Mouse (Mus musculus) stomach, postnatal 0 days (tissue): ENCODE data around the gene Mecom. TPM values are rescaled to one million over a fixed set of nuclear protein-coding genes. Genes with fewer than 3 reads are reported as not detected.

Experiments
- ATAC-seq: fragments of 200-750 bp; cut with Nextera tagmentation; 2 replicates; pipeline ENCODE4 v1.8.0; 2017; ENCODE audit not compliant: low FRiP score, low TSS enrichment
- DNase-seq: peaks from one replicate; pipeline ENCODE4 v3.0.0-alpha.2; 2016; ENCODE audit warnings: low spot score
- H3K27ac ChIP-seq: fragments of 300-500 bp; sonication (generic); replicated peaks from 2 replicates; pipeline ENCODE4 v1.5.1; 2014; ENCODE audit warnings: mild to moderate bottlenecking, control low read depth
- H3K27me3 ChIP-seq: fragments of 300-500 bp; sonication (generic); 2 replicates; pipeline ENCODE4 v1.6.1; 2014; ENCODE audit warnings: low read length; ENCODE audit not compliant: control insufficient read depth, insufficient read depth
- H3K36me3 ChIP-seq: fragments of 300-500 bp; sonication (generic); 2 replicates; pipeline ENCODE4 v1.6.1; 2014; ENCODE audit warnings: low read length, mixed read lengths; ENCODE audit not compliant: control insufficient read depth, insufficient read depth
- H3K4me1 ChIP-seq: fragments of 300-500 bp; sonication (generic); replicated peaks from 2 replicates; pipeline ENCODE4 v1.6.1; 2014; ENCODE audit warnings: antibody characterized with exemption; ENCODE audit not compliant: control insufficient read depth, insufficient read depth
- H3K4me2 ChIP-seq: fragments of 300-500 bp; sonication (generic); replicated peaks from 2 replicates; pipeline ENCODE4 v1.6.1; 2014; ENCODE audit warnings: low read depth, mild to moderate bottlenecking, control low read depth, moderate library complexity
- H3K4me3 ChIP-seq: fragments of 300-500 bp; sonication (generic); 2 replicates; pipeline ENCODE4 v1.5.1; 2014; ENCODE audit warnings: low read depth, low read length, control low read depth
- H3K9ac ChIP-seq: fragments of 300-500 bp; sonication (generic); 2 replicates; pipeline ENCODE4 v1.6.1; 2014; ENCODE audit warnings: mild to moderate bottlenecking, low read length, control low read depth, mixed read lengths
- H3K9me3 ChIP-seq: fragments of 300-500 bp; sonication (generic); 2 replicates; pipeline ENCODE4 v1.6.1; 2016; ENCODE audit warnings: low read length; ENCODE audit not compliant: control insufficient read depth
- CTCF ChIP-seq: IDR thresholded peaks from 2 replicates; pipeline ENCODE4 v1.5.1; 2016; ENCODE audit warnings: antibody characterized with exemption, low read depth, mild to moderate bottlenecking, moderate library complexity
- EP300 ChIP-seq: optimal IDR thresholded peaks from 2 replicates; pipeline ENCODE3; 2016; ENCODE audit warnings: antibody characterized with exemption
- WGBS: fragments of 180-500 bp; shearing (Covaris S2); extraction: QIAGEN DNeasy Blood & Tissue Kit; methylation state at CpG from one replicate; pipeline ENCODE4 v1.1.7; 2014; 5-methylcytosine and 5-hydroxymethylcytosine counted together
- polyA plus RNA-seq: library from polyadenylated mRNA; unstranded; fragments of >200 nt; fragmentation: Nextera tagmentation; extraction: Ambion mirVana; gene quantifications from 2 replicates; pipeline ENCODE4 v1.2.1, GENCODE M21; 2015

Gene Mecom
- polyA plus RNA-seq, 1 experiment from 2014 or later, result 25.7 TPM

GRCm38 (mm10) chr3:30173812-30174211, 374.0 kb downstream of the Mecom start:
- no peak for DNase-seq
- Histone ChIP-seq H3K27ac (no peak overlapping the region), H3K9ac (no peak overlapping the region), H3K4me3 (no peak overlapping the region), H3K27me3 (no peaks in the 10 kb centered on the region), H3K9me3 (no peaks in the 10 kb centered on the region), H3K36me3 (no peaks in the 10 kb centered on the region), H3K4me2 (no peak overlapping the region), H3K4me1 (no peaks in the 10 kb centered on the region)
- 58% methylated on average over 3 of the region's 3 CpGs for WGBS
- TF ChIP-seq CTCF (no peak), EP300 (no peak)
- peak; percentile 40; the same call in 1 of the 2 replicates for ATAC-seq

GRCm38 (mm10) chr3:30168396-30169186, 379.2 kb downstream of the Mecom start:
- H3K4me1 ChIP-seq, result no peaks in the 10 kb centered on the region
- H3K4me3 ChIP-seq, result no peak overlapping the region
- DNase-seq (peak; percentile 42), ATAC-seq (peak; percentile 91)
- WGBS, result 77% methylated on average over 3 of the region's 3 CpGs
- H3K4me2 ChIP-seq, result no peak overlapping the region
- no peaks in the 10 kb centered on the region for H3K9me3 ChIP-seq
- no peaks in the 10 kb centered on the region for H3K36me3 ChIP-seq
- no peak overlapping the region for H3K9ac ChIP-seq
- H3K27ac ChIP-seq, result no peak overlapping the region
- no peak for TF ChIP-seq CTCF
- TF ChIP-seq EP300, result no peak
- H3K27me3 ChIP-seq, result no peaks in the 10 kb centered on the region

DNA sequence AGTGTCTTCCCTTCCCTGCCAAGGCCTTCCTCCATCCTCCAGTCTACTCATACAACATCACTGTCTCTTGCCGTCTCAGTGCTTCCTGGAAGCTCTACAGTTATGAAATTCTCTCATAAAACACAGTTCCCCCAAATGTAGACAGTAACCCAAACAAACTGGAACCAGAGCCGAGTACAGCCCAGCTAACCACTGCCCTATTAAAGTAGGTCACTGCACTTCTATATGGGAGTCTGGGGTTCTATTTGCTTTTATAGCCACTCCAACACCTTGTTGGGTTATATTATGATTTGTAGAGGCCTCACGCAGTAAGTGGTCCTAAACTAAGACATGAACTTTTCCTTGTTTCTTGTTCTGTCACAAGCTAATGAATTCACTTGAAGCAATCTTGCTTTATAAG, 380.8 kb downstream of the Mecom start:
- no peak for TF ChIP-seq EP300
- no peak for TF ChIP-seq CTCF
- Histone ChIP-seq H3K36me3 (no peaks in the 10 kb centered on the region), H3K9ac (no peak overlapping the region), H3K9me3 (no peaks in the 10 kb centered on the region), H3K27me3 (no peaks in the 10 kb centered on the region), H3K4me2 (no peak overlapping the region), H3K4me3 (no peak overlapping the region), H3K4me1 (no peaks in the 10 kb centered on the region), H3K27ac (no peak overlapping the region)
- 85% methylated on average over 3 of the region's 3 CpGs for WGBS
- DNase-seq (no peak), ATAC-seq (no peak)

DNA sequence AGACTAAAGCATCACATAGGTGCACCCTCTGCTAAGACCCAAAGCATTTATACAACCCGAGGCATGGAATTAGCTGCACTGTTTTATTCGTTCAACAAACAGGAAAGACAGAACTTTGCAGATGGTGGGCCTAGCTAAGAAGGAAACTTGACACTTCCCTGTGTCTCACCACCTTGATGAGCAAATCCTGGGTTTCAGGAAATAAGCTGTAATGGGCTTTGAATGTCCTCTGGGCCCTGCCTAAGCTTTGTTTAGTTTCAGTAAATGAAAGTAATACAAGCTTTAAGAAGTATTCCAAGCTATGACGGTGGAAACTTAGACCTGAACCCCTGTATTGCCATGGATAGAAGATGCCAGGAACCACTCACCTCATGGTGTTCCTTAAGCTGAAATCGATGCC, 383.0 kb downstream of the Mecom start:
- 57% methylated on average over 4 of the region's 4 CpGs for WGBS
- no peaks in the 10 kb centered on the region for H3K36me3 ChIP-seq
- H3K4me1 ChIP-seq, result no peaks in the 10 kb centered on the region
- ATAC-seq, result no peak
- H3K9me3 ChIP-seq, result no peaks in the 10 kb centered on the region
- H3K27me3 ChIP-seq, result no peaks in the 10 kb centered on the region
- no peak overlapping the region for H3K27ac ChIP-seq
- no peak overlapping the region for H3K4me3 ChIP-seq
- TF ChIP-seq EP300, result no peak
- TF ChIP-seq CTCF, result no peak
- no peak for DNase-seq
- no peak overlapping the region for H3K4me2 ChIP-seq
- no peak overlapping the region for H3K9ac ChIP-seq

DNA sequence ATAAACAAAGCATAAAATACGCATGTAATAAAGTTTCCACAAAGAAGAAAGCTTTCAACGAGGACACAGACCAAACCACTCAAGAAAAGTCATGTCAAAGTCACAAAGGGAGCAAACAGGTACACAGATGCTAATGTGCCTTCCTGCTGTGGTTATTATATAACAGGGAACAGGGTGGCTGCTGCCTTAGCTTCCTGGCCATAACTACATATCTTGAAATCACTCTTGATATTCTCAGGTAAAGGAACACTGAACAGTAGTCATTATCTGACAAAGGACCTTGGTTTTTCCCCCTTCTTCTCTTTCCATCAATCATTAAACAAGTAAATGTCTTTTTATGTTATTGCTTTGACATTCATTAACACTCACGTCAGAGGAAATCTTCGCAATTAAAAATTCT, 384.4 kb downstream of the Mecom start:
- H3K9ac ChIP-seq, result no peak overlapping the region
- H3K4me1 ChIP-seq, result no peaks in the 10 kb centered on the region
- 58% methylated on average over 4 of the region's 4 CpGs for WGBS
- H3K4me3 ChIP-seq, result no peak overlapping the region
- H3K9me3 ChIP-seq, result no peaks in the 10 kb centered on the region
- DNase-seq (no peak), ATAC-seq (no peak)
- H3K4me2 ChIP-seq, result no peak overlapping the region
- TF ChIP-seq CTCF, result no peak
- no peak for TF ChIP-seq EP300
- no peaks in the 10 kb centered on the region for H3K27me3 ChIP-seq
- no peaks in the 10 kb centered on the region for H3K36me3 ChIP-seq
- no peak overlapping the region for H3K27ac ChIP-seq

DNA sequence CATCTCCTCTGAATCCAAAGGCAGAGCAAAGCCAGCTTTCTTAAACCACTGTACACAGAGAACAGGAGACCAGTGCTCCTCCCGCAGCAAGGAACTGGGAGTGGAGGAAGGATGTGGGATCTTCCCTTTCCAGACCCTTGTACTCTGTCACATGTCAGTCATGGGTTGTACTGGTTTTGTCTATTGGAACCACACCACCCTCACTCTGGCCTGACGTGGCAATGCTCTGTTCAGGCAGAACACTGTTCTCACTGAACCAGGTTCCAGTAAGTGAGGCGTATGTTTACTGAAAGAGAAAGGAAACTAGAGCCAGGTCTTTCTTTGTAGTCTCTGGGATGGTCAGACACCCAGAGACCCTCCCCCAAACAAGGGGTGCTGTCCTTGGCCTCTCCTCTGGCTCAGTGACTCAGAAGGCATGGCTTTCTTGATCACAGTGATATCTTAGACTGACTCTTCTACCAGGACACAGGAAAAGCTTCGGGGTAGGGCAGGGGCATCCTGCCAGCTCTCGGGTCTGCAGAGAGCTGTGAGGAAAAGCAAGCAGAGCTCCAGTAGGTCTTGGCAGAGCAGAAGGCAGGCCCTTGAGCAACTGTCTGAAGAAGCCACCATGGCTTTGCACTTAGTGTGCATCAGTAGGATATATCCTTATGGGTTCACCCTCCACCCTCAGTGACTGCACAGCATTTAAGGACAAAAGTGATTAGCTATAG, 386.7 kb downstream of the Mecom start:
- Histone ChIP-seq H3K4me1 (no peaks in the 10 kb centered on the region), H3K9me3 (no peaks in the 10 kb centered on the region), H3K27ac (peak overlapping the region; percentile 25; the same call in 1 of the 2 replicates), H3K4me2 (no peak overlapping the region), H3K27me3 (no peaks in the 10 kb centered on the region), H3K36me3 (no peaks in the 10 kb centered on the region), H3K9ac (no peak overlapping the region), H3K4me3 (no peak overlapping the region)
- TF ChIP-seq EP300, result no peak
- no peak for TF ChIP-seq CTCF
- peak; percentile 51; the same call in 1 of the 2 replicates for ATAC-seq
- 47% methylated on average over 5 of the region's 5 CpGs for WGBS
- DNase-seq, result no peak
